Mouse (Mus musculus) neutrophil, adult 5-6 weeks (primary cell): ENCODE measurements around the gene Gtpbp3. TPM values are rescaled to one million over a fixed set of nuclear protein-coding genes. Genes with fewer than 3 reads are reported as not detected.
"Not testable (repeated sequence)": the region's sequence is repeated elsewhere in the genome, so short reads cannot be mapped to it uniquely, and the experiment has no call there.

Experiments used
- ATAC-seq: fragments of 151-379, 151-347 bp; 2 replicates; pipeline ENCODE4 v1.8.0; 2017; ENCODE audit warnings: mild to moderate bottlenecking, moderate TSS enrichment; ENCODE audit not compliant: insufficient number of reproducible peaks, poor library complexity, low FRiP score, severe bottlenecking; ENCODE audit errors: extremely low read depth
- total RNA-seq: library from RNA; stranded (forward); fragments of 200-1000 nt; gene quantifications from 2 replicates; pipeline ENCODE4 v1.2.3, GENCODE M21; 2017

Gtpbp3 gene
- total RNA-seq, 1 experiment from 2014 or later: 19.7 TPM

- ATAC-seq: no peak
Observed at GRCm38 (mm10) chr8:71525226-71526050, 37.5 kb downstream of the Gtpbp3 start, which contains the start of gene Ccdc194. TSS of gene Ccdc194 (minus strand) at chr8:71525711.

- ATAC-seq: no peak
Observed at GRCm38 (mm10) chr8:71526272-71526671, 38.4 kb downstream of the Gtpbp3 start.

DNA sequence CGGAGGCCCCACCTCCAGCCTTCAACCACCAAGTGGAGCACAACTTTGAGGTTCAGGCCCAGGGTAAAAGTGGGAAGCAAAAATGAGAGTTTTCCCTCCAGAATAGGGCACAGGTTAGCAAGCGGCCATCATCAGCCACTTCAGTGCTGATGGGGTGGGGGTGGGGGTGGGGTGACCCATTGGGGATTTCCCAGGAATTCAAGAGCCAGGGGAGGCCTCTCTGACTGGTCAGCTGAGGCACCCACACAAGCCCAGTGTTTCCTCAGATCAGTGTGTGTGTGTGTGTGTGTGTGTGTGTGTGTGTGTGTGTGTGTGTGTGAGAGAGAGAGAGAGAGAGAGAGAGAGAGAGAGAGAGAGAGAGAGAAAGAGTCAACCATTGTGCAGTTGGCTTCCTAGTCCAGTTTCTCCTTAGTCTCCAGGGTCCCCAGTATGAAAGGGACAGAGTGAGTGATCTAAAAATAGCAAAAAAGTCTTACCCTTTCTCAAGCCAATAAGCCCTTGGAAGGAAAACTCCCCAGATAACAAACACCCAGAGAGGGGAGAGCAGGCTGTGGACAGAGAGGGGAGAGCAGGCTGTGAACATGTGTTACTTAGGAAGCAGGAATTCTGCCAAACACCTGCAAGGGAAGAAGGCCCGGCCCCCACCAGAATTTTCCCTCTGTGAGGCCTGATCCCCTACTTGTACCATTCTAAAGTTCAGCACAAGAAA lies 39.4 kb downstream of the Gtpbp3 start:
- no peak for ATAC-seq

- ATAC-seq: peak; percentile 48; the same call in 1 of the 2 replicates
Observed at GRCm38 (mm10) chr8:71528362-71529073, 40.6 kb downstream of the Gtpbp3 start.

GRCm38 (mm10) chr8:71530735-71531467 lies 43.0 kb downstream of the Gtpbp3 start:
- not testable (repeated sequence) for ATAC-seq

- ATAC-seq: no peak
Observed at GRCm38 (mm10) chr8:71534263-71534810, 46.4 kb downstream of the Gtpbp3 start.

- no peak for ATAC-seq
Observed at GRCm38 (mm10) chr8:71535663-71536062, 47.8 kb downstream of the Gtpbp3 start.

DNA sequence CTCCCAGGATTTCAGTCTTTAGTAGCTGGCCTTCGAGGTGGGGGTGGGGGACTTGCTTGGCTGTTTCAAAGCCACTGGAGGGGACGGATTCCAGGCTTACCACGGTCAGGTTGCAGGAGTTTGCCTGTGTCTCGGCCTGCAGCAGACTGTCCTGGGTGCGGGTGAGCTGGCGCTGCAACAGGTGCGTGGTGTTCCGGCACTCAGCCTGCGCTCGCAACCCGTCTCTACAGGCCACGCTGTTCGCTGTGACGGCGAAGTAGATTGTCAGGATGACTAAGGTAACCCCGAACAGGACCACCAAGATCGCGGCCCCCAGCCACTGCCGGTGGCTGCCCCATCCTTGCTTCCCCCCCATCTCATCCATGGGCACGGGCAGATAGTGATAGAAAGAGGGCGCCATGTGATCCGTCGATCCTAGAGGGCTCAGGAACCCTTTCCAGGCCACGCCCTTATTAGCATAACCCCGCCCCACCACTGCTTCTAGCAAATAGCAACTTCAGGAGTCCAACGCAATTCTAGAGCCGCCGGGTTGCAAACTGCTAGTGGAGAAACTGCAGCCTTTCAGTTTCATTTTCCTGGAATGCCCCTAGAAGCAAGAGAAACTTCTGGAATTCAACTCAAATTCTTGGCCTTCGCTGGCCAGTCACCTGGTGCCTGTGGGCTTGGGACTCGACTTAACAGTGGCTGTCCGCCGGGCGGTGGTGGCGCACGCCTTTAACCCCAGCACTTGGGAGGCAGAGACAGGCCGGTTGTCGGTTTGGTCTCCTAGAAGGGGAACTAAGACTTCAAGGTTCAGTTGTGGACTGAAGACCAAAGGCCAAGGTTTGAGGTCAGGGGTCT lies 49.3 kb downstream of the Gtpbp3 start, which contains the start of gene Bst2:
Bst2 (minus strand) TSS at position 429 of the 840 bp plus-strand sequence.
- ATAC-seq: peak; percentile 87

- peak; percentile 98 for ATAC-seq
Observed at GRCm38 (mm10) chr8:71542632-71543343, 54.9 kb downstream of the Gtpbp3 start, which contains the start of gene Mvb12a. TSS of gene Mvb12a (plus strand) at chr8:71542922.

- no peak for ATAC-seq
Observed at GRCm38 (mm10) chr8:71543755-71544154, 55.9 kb downstream of the Gtpbp3 start.

- no peak for ATAC-seq
Observed at GRCm38 (mm10) chr8:71545053-71545452, 57.1 kb downstream of the Gtpbp3 start.

GRCm38 (mm10) chr8:71547590-71547989 lies 59.7 kb downstream of the Gtpbp3 start:
- ATAC-seq: no peak

Other genes starting within 250 kb of the Gtpbp3 start
- 121 and 130 TPM in 2 replicates for gene Myo9b, start 215.4 kb upstream of the Gtpbp3 start, total RNA-seq
- 75.3 and 89.4 TPM in 2 replicates for gene Haus8, start 215.2 kb upstream of the Gtpbp3 start, total RNA-seq
- 160 and 172 TPM in 2 replicates for gene Use1, start 121.3 kb upstream of the Gtpbp3 start, total RNA-seq
- gene Ocel1, start 116.8 kb upstream of the Gtpbp3 start, total RNA-seq: 31.3 and 46.7 TPM in 2 replicates
- gene Nr2f6, start 106.1 kb upstream of the Gtpbp3 start, total RNA-seq: 8.6 and 9.2 TPM in 2 replicates
- gene Ushbp1, start 92.3 kb upstream of the Gtpbp3 start, total RNA-seq: not detected in 2 replicates
- gene Babam1, start 91.2 kb upstream of the Gtpbp3 start, total RNA-seq: 57.7 and 63.6 TPM in 2 replicates
- gene Ankle1, start 82.1 kb upstream of the Gtpbp3 start, total RNA-seq: 0.61 TPM in 1 of 2 replicates, not detected in the other
- 7.8 and 11.0 TPM in 2 replicates for gene Abhd8, start 24.4 kb upstream of the Gtpbp3 start, total RNA-seq
- 18.0 and 19.5 TPM in 2 replicates for gene Mrpl34, start 23.1 kb upstream of the Gtpbp3 start, total RNA-seq
- gene Dda1, start 18.9 kb upstream of the Gtpbp3 start, total RNA-seq: 29.2 and 34.6 TPM in 2 replicates
- gene Ano8, start 2.1 kb upstream of the Gtpbp3 start, total RNA-seq: 6.1 and 8.5 TPM in 2 replicates
- not detected in 2 replicates for gene Plvap, start 23.6 kb downstream of the Gtpbp3 start, total RNA-seq
- not detected in 2 replicates for gene Ccdc194, start 37.6 kb downstream of the Gtpbp3 start, total RNA-seq
- 7.6 and 18.4 TPM in 2 replicates for gene Bst2, start 49.4 kb downstream of the Gtpbp3 start, total RNA-seq
- gene Mvb12a, start 54.8 kb downstream of the Gtpbp3 start, total RNA-seq: 35.4 and 39.8 TPM in 2 replicates
- 0.25 and 0.58 TPM in 2 replicates for gene Tmem221, start 70.8 kb downstream of the Gtpbp3 start, total RNA-seq
- not detected in 2 replicates for gene Nxnl1, start 78.5 kb downstream of the Gtpbp3 start, total RNA-seq
- 3.4 and 5.7 TPM in 2 replicates for gene Slc27a1, start 80.8 kb downstream of the Gtpbp3 start, total RNA-seq
- gene Pgls, start 104.1 kb downstream of the Gtpbp3 start, total RNA-seq: 45.6 and 55.1 TPM in 2 replicates
- 94.7 and 127 TPM in 2 replicates for gene Fam129c, start 109.5 kb downstream of the Gtpbp3 start, total RNA-seq
- gene Colgalt1, start 122.9 kb downstream of the Gtpbp3 start, total RNA-seq: 92.2 and 92.5 TPM in 2 replicates
- 0.12 TPM in 2 replicates for gene Unc13a, start 183.7 kb downstream of the Gtpbp3 start, total RNA-seq
- gene Jak3, start 188.2 kb downstream of the Gtpbp3 start, total RNA-seq: 19.0 and 25.7 TPM in 2 replicates
- gene Insl3, start 201.1 kb downstream of the Gtpbp3 start, total RNA-seq: 4.5 and 10.0 TPM in 2 replicates
- 0.58 and 0.86 TPM in 2 replicates for gene B3gnt3, start 213.7 kb downstream of the Gtpbp3 start, total RNA-seq
- 78.8 and 80.4 TPM in 2 replicates for gene Fcho1, start 237.6 kb downstream of the Gtpbp3 start, total RNA-seq